Mouse (Mus musculus) WW6 (cell line): ENCODE results near the gene En2.
A peak's percentile ranks its signal among the peaks of the same experiment; 100 is the strongest.

Experiments used
- DNase-seq: peaks from one replicate; pipeline ENCODE4 v3.0.0-alpha.2; 2013; ENCODE audit warnings: low read depth, low spot score

En2 gene

GRCm38 (mm10) chr5:28165358-28166255, at the start of gene En2:
Gene En2 (plus strand): TSS chr5:28165694.
- no peak for DNase-seq

GRCm38 (mm10) chr5:28117251-28117880, 48.1 kb upstream of the En2 start:
- DNase-seq, result no peak

- no peak for DNase-seq
These were observed 47.5 kb upstream of the En2 start for GRCm38 (mm10) chr5:28117882-28118530.

- DNase-seq, result no peak
These were observed 47.0 kb upstream of the En2 start for GRCm38 (mm10) chr5:28118531-28118925.

GRCm38 (mm10) chr5:28119576-28119975, 45.9 kb upstream of the En2 start:
- no peak for DNase-seq

- peak; percentile 62 for DNase-seq
These were observed 42.7 kb upstream of the En2 start for GRCm38 (mm10) chr5:28122491-28123454.

GRCm38 (mm10) chr5:28123455-28123825, 42.1 kb upstream of the En2 start:
- no peak for DNase-seq

- DNase-seq, result no peak
These were observed 40.9 kb upstream of the En2 start for GRCm38 (mm10) chr5:28124321-28125230.

- DNase-seq, result no peak
These were observed 36.6 kb upstream of the En2 start for GRCm38 (mm10) chr5:28128851-28129250.

GRCm38 (mm10) chr5:28132231-28132630, 33.3 kb upstream of the En2 start:
- DNase-seq, result no peak

- DNase-seq, result no peak
These were observed 29.1 kb upstream of the En2 start for GRCm38 (mm10) chr5:28136438-28136837.

GRCm38 (mm10) chr5:28144555-28144954, 20.9 kb upstream of the En2 start:
- no peak for DNase-seq

- DNase-seq, result no peak
These were observed 19.5 kb upstream of the En2 start for GRCm38 (mm10) chr5:28146018-28146417.

GRCm38 (mm10) chr5:28148473-28148872, 17.0 kb upstream of the En2 start:
- no peak for DNase-seq

GRCm38 (mm10) chr5:28149436-28149835, 16.1 kb upstream of the En2 start:
- no peak for DNase-seq

GRCm38 (mm10) chr5:28157044-28157730, 8.3 kb upstream of the En2 start:
- no peak for DNase-seq

GRCm38 (mm10) chr5:28157781-28158180, 7.7 kb upstream of the En2 start:
- no peak for DNase-seq

- no peak for DNase-seq
These were observed 7.0 kb upstream of the En2 start for GRCm38 (mm10) chr5:28158308-28159071.

GRCm38 (mm10) chr5:28159072-28159458, 6.4 kb upstream of the En2 start:
- DNase-seq, result no peak
